Mouse (Mus musculus) ES-E14 (cell line): ENCODE measurements around the gene Fam90a1a.
A peak's percentile ranks its signal among the peaks of the same experiment; 100 is the strongest.

Source experiments
- HCFC1 ChIP-seq: IDR thresholded peaks from 2 replicates; pipeline ENCODE4 v1.6.1; 2012; ENCODE audit warnings: low read length, inconsistent platforms, borderline replicate concordance; ENCODE audit not compliant: insufficient read depth
- ZC3H11A ChIP-seq: IDR thresholded peaks from 2 replicates; pipeline ENCODE4 v1.6.1; 2012; ENCODE audit warnings: low read depth, mild to moderate bottlenecking, inconsistent platforms, low read length, borderline replicate concordance
- ZNF384 ChIP-seq: IDR thresholded peaks from 2 replicates; pipeline ENCODE4 v1.6.1; 2012; ENCODE audit warnings: low read depth, low read length, inconsistent platforms

DNA sequence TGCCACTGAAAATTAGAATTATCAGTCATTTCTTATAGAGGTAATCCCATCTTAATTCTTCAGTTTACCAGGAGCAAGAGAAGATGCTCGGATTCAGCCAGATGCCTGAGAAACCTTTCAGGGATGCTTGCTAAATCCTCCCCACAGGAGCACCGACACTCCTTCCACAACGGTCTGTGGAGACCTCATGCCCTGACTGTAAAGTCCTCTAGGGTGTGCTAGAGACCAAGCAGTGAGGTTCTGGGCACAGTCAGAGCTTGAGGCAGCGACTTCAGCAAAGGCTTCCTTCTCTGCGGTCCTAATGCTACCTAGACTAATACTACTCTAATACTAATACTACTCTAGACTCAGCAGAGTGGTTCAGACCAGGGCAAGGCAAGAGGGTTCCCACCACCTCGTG, 33.7 kb downstream of the Fam90a1a start:
- no peak for TF ChIP-seq ZNF384
- TF ChIP-seq HCFC1, result no peak
- TF ChIP-seq ZC3H11A, result peak; percentile 70; the same call in 1 of the 2 replicates
